Mouse (Mus musculus): Measurements from ENCODE around the gene Nos1. TPM values are rescaled to one million over a fixed set of nuclear protein-coding genes. Genes with fewer than 3 reads are reported as not detected.

The Nos1 gene
- polyA plus RNA-seq, 1 experiment from 2014 or later, result 0.11 TPM

DNA sequence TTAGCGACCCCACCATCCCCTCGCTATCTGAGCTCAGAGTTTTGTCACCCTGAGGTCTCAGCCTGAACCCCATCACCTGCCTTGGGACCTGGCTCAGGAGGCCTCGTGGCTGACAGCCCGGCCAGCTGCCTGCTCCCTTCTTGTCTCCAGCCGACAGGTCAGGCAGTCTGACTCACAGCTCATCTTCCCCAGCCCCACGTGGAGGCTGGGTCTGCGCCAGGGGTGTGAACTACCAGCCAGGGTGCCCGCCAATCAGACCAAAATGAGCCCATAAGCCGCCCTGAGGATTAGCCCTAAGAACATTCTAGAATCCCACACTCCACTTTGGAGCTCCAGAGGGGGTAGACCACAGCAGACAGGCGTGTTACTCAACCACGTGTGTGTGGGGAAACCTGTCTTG, 1.7 kb upstream of the Nos1 start:
- DNase-seq (no peak), ATAC-seq (ENCODE audit: insufficient read depth) (no peak)
- H3K4me1 ChIP-seq (ENCODE audit: insufficient read depth), result no peaks in the 10 kb centered on the region
- no peak overlapping the region for H3K4me3 ChIP-seq (ENCODE audit: low read depth, low read length)
- TF ChIP-seq CTCF (IDR thresholded peaks at IDR 0.05; ENCODE audit: low read depth), result no peak
- no peak overlapping the region for H3K4me2 ChIP-seq
- no peaks in the 10 kb centered on the region for H3K27me3 ChIP-seq (ENCODE audit: insufficient read depth, low read length)
- no peaks in the 10 kb centered on the region for H3K9me3 ChIP-seq (ENCODE audit: low read depth, low read length)
- no peak overlapping the region for H3K27ac ChIP-seq (ENCODE audit: low read depth)
- no peak overlapping the region for H3K9ac ChIP-seq
- H3K36me3 ChIP-seq (ENCODE audit: insufficient read depth), result no peaks in the 10 kb centered on the region
- 50% methylated on average over 11 of the region's 11 CpGs for WGBS

DNA sequence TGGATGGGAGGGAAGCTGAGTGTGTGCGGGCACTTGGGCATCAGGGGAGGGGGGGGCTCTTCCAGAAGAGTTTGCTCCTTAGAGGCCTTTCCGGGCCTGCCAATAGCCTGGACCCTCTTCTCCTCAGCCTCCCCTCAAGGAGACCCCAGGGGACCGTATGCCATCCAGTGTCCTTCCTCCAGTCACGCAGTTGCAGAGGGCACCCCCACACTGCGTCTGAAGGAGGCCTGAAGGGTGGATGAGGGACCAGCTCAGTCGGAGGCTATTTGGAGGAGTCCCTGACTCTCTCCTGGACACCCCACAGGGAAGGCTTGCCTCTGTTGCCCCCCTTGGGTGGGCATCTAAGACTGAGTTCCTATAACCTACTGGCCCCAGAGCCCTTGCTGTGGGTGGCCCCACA, 346 bp downstream of the Nos1 start:
- H3K4me2 ChIP-seq, result no peak overlapping the region
- H3K4me1 ChIP-seq (ENCODE audit: insufficient read depth), result no peaks in the 10 kb centered on the region
- H3K9me3 ChIP-seq (ENCODE audit: low read depth, low read length), result no peaks in the 10 kb centered on the region
- H3K27ac ChIP-seq (ENCODE audit: low read depth), result no peak overlapping the region
- H3K9ac ChIP-seq, result no peak overlapping the region
- no peak for TF ChIP-seq CTCF (IDR thresholded peaks at IDR 0.05; ENCODE audit: low read depth)
- DNase-seq, result no peak
- H3K4me3 ChIP-seq (ENCODE audit: low read depth, low read length), result no peak overlapping the region
- no peaks in the 10 kb centered on the region for H3K36me3 ChIP-seq (ENCODE audit: insufficient read depth)
- WGBS, result 68% methylated on average over 6 of the region's 6 CpGs
- H3K27me3 ChIP-seq (ENCODE audit: insufficient read depth, low read length), result no peaks in the 10 kb centered on the region
- ATAC-seq (ENCODE audit: insufficient read depth), result no peak

DNA sequence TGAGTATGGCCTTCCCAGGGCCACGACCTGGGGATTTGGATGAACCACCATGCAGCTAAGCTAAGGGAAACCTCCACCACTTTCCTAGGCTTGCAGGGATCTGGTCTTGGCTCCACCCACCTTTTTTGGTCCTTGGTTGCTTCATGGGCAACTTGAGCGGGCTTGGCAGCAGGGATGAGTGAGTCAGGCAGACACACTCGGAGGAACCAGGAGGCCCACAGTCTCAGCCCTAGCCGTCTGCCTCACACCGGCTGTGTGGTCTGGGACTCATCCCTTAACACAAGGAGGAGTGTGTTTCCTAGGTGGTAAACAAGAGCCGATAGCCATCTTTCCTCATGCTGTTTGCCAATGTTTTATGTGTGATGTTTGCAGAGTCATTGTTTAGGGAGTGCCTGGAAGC, 9.2 kb downstream of the Nos1 start:
- H3K27ac ChIP-seq (ENCODE audit: low read depth), result no peak overlapping the region
- no peaks in the 10 kb centered on the region for H3K27me3 ChIP-seq (ENCODE audit: insufficient read depth, low read length)
- no peak overlapping the region for H3K9ac ChIP-seq
- DNase-seq (no peak), ATAC-seq (ENCODE audit: insufficient read depth) (no peak)
- no peak for TF ChIP-seq CTCF (IDR thresholded peaks at IDR 0.05; ENCODE audit: low read depth)
- H3K4me2 ChIP-seq, result no peak overlapping the region
- no peaks in the 10 kb centered on the region for H3K9me3 ChIP-seq (ENCODE audit: low read depth, low read length)
- H3K36me3 ChIP-seq (ENCODE audit: insufficient read depth), result no peaks in the 10 kb centered on the region
- 40% methylated on average over 6 of the region's 6 CpGs for WGBS
- no peak overlapping the region for H3K4me3 ChIP-seq (ENCODE audit: low read depth, low read length)
- H3K4me1 ChIP-seq (ENCODE audit: insufficient read depth), result no peaks in the 10 kb centered on the region

DNA sequence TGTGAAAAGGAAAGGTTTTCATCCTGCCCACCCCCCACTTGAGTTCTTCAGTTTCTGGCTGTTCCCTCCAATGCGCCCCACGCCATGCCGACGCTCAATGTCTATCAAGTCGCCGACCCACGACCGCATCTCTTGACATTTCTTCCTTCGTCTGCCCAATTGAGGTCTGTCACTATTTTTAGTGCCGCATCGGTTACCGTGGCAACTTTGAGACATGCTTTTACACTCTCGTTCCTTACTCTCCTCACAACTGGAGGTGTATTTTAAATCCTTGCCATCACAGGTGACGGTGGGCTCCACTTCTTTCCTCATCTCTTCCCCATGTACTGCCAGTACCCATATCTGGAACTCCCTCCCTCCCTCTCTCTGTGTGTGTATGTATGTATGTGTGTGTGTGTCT, 11.0 kb downstream of the Nos1 start:
- ATAC-seq (ENCODE audit: insufficient read depth), result no peak
- 79% methylated on average over 14 of the region's 14 CpGs for WGBS
- no peaks in the 10 kb centered on the region for H3K9me3 ChIP-seq (ENCODE audit: low read depth, low read length)

DNA sequence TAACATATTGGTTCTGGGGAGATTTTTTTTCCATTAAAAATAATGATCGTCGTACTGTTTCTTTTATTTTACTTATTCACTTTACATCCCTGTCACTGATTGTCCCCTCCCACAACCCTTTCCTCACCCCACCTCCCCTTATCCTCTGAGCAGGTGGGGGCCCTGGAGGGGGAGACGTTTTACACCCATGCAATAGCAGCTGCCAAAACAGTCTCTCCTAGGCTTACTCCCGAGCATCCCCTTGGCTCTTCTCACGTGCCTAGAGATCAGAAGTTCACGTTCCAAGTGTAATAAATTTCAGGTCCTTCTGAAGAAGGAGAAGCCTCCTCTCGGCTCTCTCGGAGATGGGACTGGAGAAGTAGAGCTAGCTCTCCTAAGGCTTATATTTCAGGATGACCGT, 20.0 kb downstream of the Nos1 start:
- H3K27ac ChIP-seq (ENCODE audit: low read depth), result no peak overlapping the region
- H3K4me2 ChIP-seq, result no peak overlapping the region
- no peak for TF ChIP-seq CTCF (IDR thresholded peaks at IDR 0.05; ENCODE audit: low read depth)
- no peak overlapping the region for H3K4me3 ChIP-seq (ENCODE audit: low read depth, low read length)
- DNase-seq, result no peak
- H3K9me3 ChIP-seq (ENCODE audit: low read depth, low read length), result no peaks in the 10 kb centered on the region
- no peak overlapping the region for H3K9ac ChIP-seq
- no peaks in the 10 kb centered on the region for H3K4me1 ChIP-seq (ENCODE audit: insufficient read depth)
- H3K36me3 ChIP-seq (ENCODE audit: insufficient read depth), result no peaks in the 10 kb centered on the region
- WGBS, result 57% methylated on average over 9 of the region's 9 CpGs
- no peak for ATAC-seq (ENCODE audit: insufficient read depth)
- no peaks in the 10 kb centered on the region for H3K27me3 ChIP-seq (ENCODE audit: insufficient read depth, low read length)

More for the DNA sequence above, 11.0 kb downstream of the Nos1 start:
- H3K36me3 ChIP-seq (ENCODE audit: insufficient read depth), result no peaks in the 10 kb centered on the region
- no peak overlapping the region for H3K4me2 ChIP-seq
- no peak overlapping the region for H3K27ac ChIP-seq (ENCODE audit: low read depth)
- no peak for TF ChIP-seq CTCF (IDR thresholded peaks at IDR 0.05; ENCODE audit: low read depth)
- no peaks in the 10 kb centered on the region for H3K27me3 ChIP-seq (ENCODE audit: insufficient read depth, low read length)
- H3K9ac ChIP-seq, result no peak overlapping the region
- no peak for DNase-seq
- no peaks in the 10 kb centered on the region for H3K4me1 ChIP-seq (ENCODE audit: insufficient read depth)
- H3K4me3 ChIP-seq (ENCODE audit: low read depth, low read length), result no peak overlapping the region

DNA sequence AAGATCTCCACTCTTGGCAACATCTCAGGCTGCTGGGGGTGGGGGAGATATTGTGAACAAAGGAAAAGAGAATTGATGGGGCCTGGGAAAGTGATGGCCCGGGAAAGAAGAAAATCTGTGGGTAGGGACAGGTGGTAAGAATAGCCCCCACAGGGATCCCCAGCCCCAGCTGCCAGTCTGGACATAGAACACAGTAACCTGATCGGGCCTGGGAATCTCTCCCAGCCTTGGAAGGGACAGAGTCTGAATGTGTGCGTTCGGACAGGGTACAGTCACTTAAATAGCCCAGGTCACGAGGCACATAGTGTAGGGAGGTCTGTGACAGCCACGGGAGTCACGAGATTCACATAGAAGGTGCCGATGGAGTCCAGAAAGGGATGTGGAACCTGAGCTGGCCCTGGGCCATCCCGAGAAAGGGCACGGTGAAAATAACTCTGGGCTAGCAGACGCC, 21.3 kb downstream of the Nos1 start:
- Histone ChIP-seq H3K4me1 (ENCODE audit: insufficient read depth) (no peaks in the 10 kb centered on the region), H3K27me3 (ENCODE audit: insufficient read depth, low read length) (no peaks in the 10 kb centered on the region), H3K9ac (no peak overlapping the region), H3K27ac (ENCODE audit: low read depth) (no peak overlapping the region), H3K9me3 (ENCODE audit: low read depth, low read length) (no peaks in the 10 kb centered on the region), H3K36me3 (ENCODE audit: insufficient read depth) (no peaks in the 10 kb centered on the region), H3K4me2 (no peak overlapping the region), H3K4me3 (ENCODE audit: low read depth, low read length) (no peak overlapping the region)
- no peak for TF ChIP-seq CTCF (IDR thresholded peaks at IDR 0.05; ENCODE audit: low read depth)
- no peak for DNase-seq
- 73% methylated on average over 11 of the region's 11 CpGs for WGBS
- ATAC-seq (ENCODE audit: insufficient read depth), result no peak

DNA sequence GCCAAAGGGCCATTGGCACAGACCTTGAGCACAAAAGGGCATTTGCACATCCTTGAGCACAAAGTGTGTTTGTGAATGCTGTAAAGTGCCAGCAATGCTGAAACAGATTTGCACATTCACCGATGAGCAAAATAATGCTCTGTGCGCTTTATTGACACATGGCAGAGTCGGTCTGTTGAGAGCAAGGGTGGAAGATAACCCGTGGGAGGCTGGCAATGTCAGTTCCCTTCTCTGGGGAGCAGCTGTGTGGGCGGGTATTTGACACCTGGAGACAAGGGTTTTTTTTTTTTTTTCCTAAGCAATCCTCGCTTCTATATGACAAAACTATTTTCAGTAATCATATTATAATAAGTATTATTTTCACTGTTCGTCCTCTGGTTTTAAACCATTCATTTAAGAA, 22.7 kb downstream of the Nos1 start:
- TF ChIP-seq CTCF (IDR thresholded peaks at IDR 0.05; ENCODE audit: low read depth), result no peak
- H3K9me3 ChIP-seq (ENCODE audit: low read depth, low read length), result no peaks in the 10 kb centered on the region
- H3K27ac ChIP-seq (ENCODE audit: low read depth), result no peak overlapping the region
- DNase-seq (no peak), ATAC-seq (ENCODE audit: insufficient read depth) (no peak)
- H3K9ac ChIP-seq, result no peak overlapping the region
- H3K36me3 ChIP-seq (ENCODE audit: insufficient read depth), result no peaks in the 10 kb centered on the region
- H3K4me1 ChIP-seq (ENCODE audit: insufficient read depth), result no peaks in the 10 kb centered on the region
- H3K27me3 ChIP-seq (ENCODE audit: insufficient read depth, low read length), result no peaks in the 10 kb centered on the region
- no peak overlapping the region for H3K4me3 ChIP-seq (ENCODE audit: low read depth, low read length)
- WGBS, result 55% methylated on average over 7 of the region's 7 CpGs
- no peak overlapping the region for H3K4me2 ChIP-seq

DNA sequence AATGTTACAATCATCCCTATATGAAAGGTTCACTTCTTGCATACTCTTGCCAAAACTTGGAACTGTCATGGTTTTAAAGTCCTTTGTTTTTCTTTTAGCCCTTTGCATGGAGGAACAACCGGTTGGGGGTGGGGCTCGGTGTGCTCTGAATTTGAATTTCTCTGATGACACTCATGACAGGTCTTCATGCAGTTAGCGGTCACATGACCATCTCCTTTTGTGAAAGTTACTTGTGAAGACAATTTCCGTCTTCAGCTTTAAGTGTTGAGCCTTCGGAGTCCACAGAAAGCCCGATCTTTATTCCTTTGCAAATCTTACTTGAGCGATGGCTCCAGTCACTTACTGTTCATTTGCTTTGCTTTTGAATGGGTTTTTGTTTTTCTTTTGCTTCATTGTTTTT, 30.1 kb downstream of the Nos1 start:
- no peak overlapping the region for H3K4me3 ChIP-seq (ENCODE audit: low read depth, low read length)
- H3K27ac ChIP-seq (ENCODE audit: low read depth), result no peak overlapping the region
- H3K4me2 ChIP-seq, result no peak overlapping the region
- H3K4me1 ChIP-seq (ENCODE audit: insufficient read depth), result no peaks in the 10 kb centered on the region
- WGBS, result 87% methylated on average over 7 of the region's 7 CpGs
- H3K27me3 ChIP-seq (ENCODE audit: insufficient read depth, low read length), result no peaks in the 10 kb centered on the region
- DNase-seq (no peak), ATAC-seq (ENCODE audit: insufficient read depth) (no peak)
- H3K9me3 ChIP-seq (ENCODE audit: low read depth, low read length), result no peaks in the 10 kb centered on the region
- no peak for TF ChIP-seq CTCF (IDR thresholded peaks at IDR 0.05; ENCODE audit: low read depth)
- no peaks in the 10 kb centered on the region for H3K36me3 ChIP-seq (ENCODE audit: insufficient read depth)
- H3K9ac ChIP-seq, result no peak overlapping the region
